Mouse (Mus musculus): Measurements from ENCODE around the gene 2010111I01Rik. TPM values are rescaled to one million over a fixed set of nuclear protein-coding genes. Genes with fewer than 3 reads are reported as not detected.

The 2010111I01Rik gene
- total and polyA plus RNA-seq, 3 experiments = 26.3 to 32.7 TPM; not detected in 1

GRCm38 (mm10) chr13:63184946-63185345, 220.3 kb downstream of the 2010111I01Rik start:
- Histone ChIP-seq H3K4me1 (ENCODE audit: control insufficient read depth in 1 of 2, insufficient read depth in 2 of 2, low read length in 2 of 2) (no peaks in the 10 kb centered on the region), H3K36me3 (ENCODE audit: control insufficient read depth in 1 of 2, insufficient read depth in 2 of 2, low read length in 2 of 2) (no peaks in the 10 kb centered on the region), H3K9ac (ENCODE audit: control insufficient read depth, low read depth, low read length, poor library complexity, severe bottlenecking) (no peak overlapping the region), H3K79me2 (ENCODE audit: control insufficient read depth, insufficient read depth, low read length, poor library complexity) (no peaks in the 10 kb centered on the region), H3K27ac (ENCODE audit: control insufficient read depth, low read depth, low read length) (no peak overlapping the region), H3K9me3 (replicated peaks; ENCODE audit: insufficient read depth, low read length) (no peaks in the 10 kb centered on the region), H3K27me3 (ENCODE audit: control insufficient read depth in 1 of 2, insufficient read depth in 2 of 2, low read length in 2 of 2) (no peaks in the 10 kb centered on the region), H3K4me3 (ENCODE audit: control insufficient read depth in 1 of 2, insufficient read depth in 1 of 2, low read depth in 2 of 2, low read length in 2 of 2) (no peak overlapping the region)
- no peak for DNase-seq (ENCODE audit: low read depth, low spot score)
- TF ChIP-seq E2F4 (IDR thresholded peaks at IDR 0.05; ENCODE audit: borderline replicate concordance, low read depth, low read length) (no peak), USF2 (IDR thresholded peaks at IDR 0.05; ENCODE audit: borderline replicate concordance in 1 of 2, insufficient read depth in 1 of 2, low read depth in 1 of 2, low read length in 2 of 2) (no peak), GATA1 (IDR thresholded peaks at IDR 0.05; ENCODE audit: low read depth, low read length) (no peak), SMC3 (IDR thresholded peaks at IDR 0.05; ENCODE audit: low read depth, low read length) (no peak), POLR2A (IDR thresholded peaks at IDR 0.05; ENCODE audit: control insufficient read depth in 1 of 2, insufficient read depth in 1 of 2, low read depth in 1 of 2, low read length in 2 of 2, poor library complexity in 1 of 2) (no peak), ETS1 (IDR thresholded peaks at IDR 0.05; ENCODE audit: low read depth, low read length) (no peak), TCF12 (IDR thresholded peaks at IDR 0.05; ENCODE audit: low read depth, low read length) (no peak), JUND (IDR thresholded peaks at IDR 0.05; ENCODE audit: low read depth, low read length) (no peak), RCOR1 (IDR thresholded peaks at IDR 0.05; ENCODE audit: low read depth, low read length) (no peak), TBP (IDR thresholded peaks at IDR 0.05; ENCODE audit: low read depth, low read length) (no peak), CHD1 (IDR thresholded peaks at IDR 0.05; ENCODE audit: low read depth, low read length) (no peak)

GRCm38 (mm10) chr13:63186217-63186616, 221.5 kb downstream of the 2010111I01Rik start:
- Histone ChIP-seq H3K4me3 (ENCODE audit: control insufficient read depth in 1 of 2, insufficient read depth in 1 of 2, low read depth in 2 of 2, low read length in 2 of 2) (no peak overlapping the region), H3K9me3 (replicated peaks; ENCODE audit: insufficient read depth, low read length) (no peaks in the 10 kb centered on the region), H3K27ac (ENCODE audit: control insufficient read depth, low read depth, low read length) (no peak overlapping the region), H3K79me2 (ENCODE audit: control insufficient read depth, insufficient read depth, low read length, poor library complexity) (no peaks in the 10 kb centered on the region), H3K36me3 (ENCODE audit: control insufficient read depth in 1 of 2, insufficient read depth in 2 of 2, low read length in 2 of 2) (no peaks in the 10 kb centered on the region), H3K9ac (ENCODE audit: control insufficient read depth, low read depth, low read length, poor library complexity, severe bottlenecking) (no peak overlapping the region), H3K4me1 (ENCODE audit: control insufficient read depth in 1 of 2, insufficient read depth in 2 of 2, low read length in 2 of 2) (no peaks in the 10 kb centered on the region), H3K27me3 (ENCODE audit: control insufficient read depth in 1 of 2, insufficient read depth in 2 of 2, low read length in 2 of 2) (no peaks in the 10 kb centered on the region)
- no peak for DNase-seq (ENCODE audit: low read depth, low spot score)
- TF ChIP-seq CHD1 (IDR thresholded peaks at IDR 0.05; ENCODE audit: low read depth, low read length) (no peak), ELF1 (IDR thresholded peaks at IDR 0.05; ENCODE audit: low read depth, low read length) (no peak), ZKSCAN1 (IDR thresholded peaks at IDR 0.05; ENCODE audit: low read depth, low read length) (no peak), GATA1 (IDR thresholded peaks at IDR 0.05; ENCODE audit: low read depth, low read length) (no peak), POLR2A (IDR thresholded peaks at IDR 0.05; ENCODE audit: control insufficient read depth in 1 of 2, insufficient read depth in 1 of 2, low read depth in 1 of 2, low read length in 2 of 2, poor library complexity in 1 of 2) (no peak)

GRCm38 (mm10) chr13:63186642-63187041, 221.9 kb downstream of the 2010111I01Rik start:
- Histone ChIP-seq H3K4me1 (ENCODE audit: control insufficient read depth in 1 of 2, insufficient read depth in 2 of 2, low read length in 2 of 2) (no peaks in the 10 kb centered on the region), H3K36me3 (ENCODE audit: control insufficient read depth in 1 of 2, insufficient read depth in 2 of 2, low read length in 2 of 2) (no peaks in the 10 kb centered on the region), H3K9me3 (replicated peaks; ENCODE audit: insufficient read depth, low read length) (no peaks in the 10 kb centered on the region), H3K79me2 (ENCODE audit: control insufficient read depth, insufficient read depth, low read length, poor library complexity) (no peaks in the 10 kb centered on the region), H3K27me3 (ENCODE audit: control insufficient read depth in 1 of 2, insufficient read depth in 2 of 2, low read length in 2 of 2) (no peaks in the 10 kb centered on the region), H3K27ac (ENCODE audit: control insufficient read depth, low read depth, low read length) (no peak overlapping the region), H3K4me3 (ENCODE audit: control insufficient read depth in 1 of 2, insufficient read depth in 1 of 2, low read depth in 2 of 2, low read length in 2 of 2) (no peak overlapping the region), H3K9ac (ENCODE audit: control insufficient read depth, low read depth, low read length, poor library complexity, severe bottlenecking) (no peak overlapping the region)
- DNase-seq (ENCODE audit: low read depth, low spot score) = no peak
- no peak for TF ChIP-seq MYC (IDR thresholded peaks at IDR 0.05; ENCODE audit: low read depth, low read length)
- TF ChIP-seq GATA1 (IDR thresholded peaks at IDR 0.05; ENCODE audit: low read depth, low read length) = no peak
- no peak for TF ChIP-seq JUND (IDR thresholded peaks at IDR 0.05; ENCODE audit: low read depth, low read length)

All from MEL (cell line).